Mouse (Mus musculus): ENCODE data around the gene Mup18. TPM values are rescaled to one million over a fixed set of nuclear protein-coding genes. Genes with fewer than 3 reads are reported as not detected.

The Mup18 gene
- not detected for polyA plus RNA-seq (2015; fragmentation: Illumina TruSeq; extraction: RNeasy Lipid Tissue Mini Kit (QIAGEN cat#74804); ENCODE audit: insufficient read depth, low replicate concordance)

DNA sequence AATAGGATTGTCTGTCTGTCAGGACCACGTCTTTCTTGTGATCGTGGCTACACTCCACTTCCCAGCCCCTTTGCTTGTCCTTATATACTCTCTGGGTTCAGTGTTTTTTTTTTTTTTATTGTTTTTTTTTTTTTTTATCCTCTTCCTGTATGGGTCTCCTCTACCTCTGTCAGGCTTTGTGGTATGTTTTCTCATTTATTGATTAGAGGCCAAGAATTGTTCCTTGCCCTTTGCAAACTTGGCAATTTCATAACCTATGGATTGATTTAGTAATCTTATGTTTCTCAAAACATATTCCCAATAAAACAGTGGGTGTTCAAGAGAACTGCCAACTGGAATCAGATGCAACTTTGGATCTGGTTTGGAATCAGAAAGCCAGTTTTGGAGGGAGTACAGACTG lies at the start of gene Mup18:
TSS of gene Mup18 (minus strand) at position 101 of the 400 bp plus-strand sequence.

Other genes with a start within 250 kb of the Mup18 start
- not detected for gene Mup15, start 234.4 kb downstream of the Mup18 start, polyA plus RNA-seq (2015; fragmentation: Illumina TruSeq; extraction: RNeasy Lipid Tissue Mini Kit (QIAGEN cat#74804); ENCODE audit: insufficient read depth, low replicate concordance)
- gene Mup16, start 154.6 kb downstream of the Mup18 start, polyA plus RNA-seq (2015; fragmentation: Illumina TruSeq; extraction: RNeasy Lipid Tissue Mini Kit (QIAGEN cat#74804); ENCODE audit: insufficient read depth, low replicate concordance): not detected
- gene Mup17, start 78.3 kb downstream of the Mup18 start, polyA plus RNA-seq (2015; fragmentation: Illumina TruSeq; extraction: RNeasy Lipid Tissue Mini Kit (QIAGEN cat#74804); ENCODE audit: insufficient read depth, low replicate concordance): not detected
- gene Mup19, start 108.1 kb upstream of the Mup18 start, polyA plus RNA-seq (2015; fragmentation: Illumina TruSeq; extraction: RNeasy Lipid Tissue Mini Kit (QIAGEN cat#74804); ENCODE audit: insufficient read depth, low replicate concordance): not detected
- not detected for gene Mup5, start 161.1 kb upstream of the Mup18 start, polyA plus RNA-seq (2015; fragmentation: Illumina TruSeq; extraction: RNeasy Lipid Tissue Mini Kit (QIAGEN cat#74804); ENCODE audit: insufficient read depth, low replicate concordance)

Data from spleen, adult 10 weeks (tissue).